Comparison of ENCODE assay signal across 19 mouse cellular contexts in genomic region chr13:96405518-96405917, GRCm38 (mm10).
"Had no signal": no experiment of that assay in that cellular context is flagged by ENCODE, and none has a peak within 500 bp of the region (broad histone marks: within the 10 kb centered on the region; RNA-seq: fewer than 3 reads in every experiment).

No protein-coding gene starts in this region.

- H3K4me2 ChIP-seq: lung, embryonic 14.5 days; neural tube, embryonic 13.5 days; neural tube, embryonic 15.5 days; stomach, embryonic 15.5 days had no signal

- H3K4me1 ChIP-seq: midbrain, embryonic 10.5 days; neural tube, embryonic 13.5 days; neural tube, embryonic 15.5 days; stomach, embryonic 15.5 days had no signal

- H3K27ac ChIP-seq: liver, embryonic 14.5 days; midbrain, embryonic 10.5 days; neural tube, embryonic 13.5 days; neural tube, embryonic 15.5 days; stomach, embryonic 15.5 days; stomach, postnatal 0 days had no signal

- H3K9ac ChIP-seq: liver, embryonic 14.5 days; lung, embryonic 14.5 days; neural tube, embryonic 13.5 days; neural tube, embryonic 15.5 days; stomach, embryonic 15.5 days had no signal

- ATAC-seq: midbrain, embryonic 16.5 days had no signal

- DNase-seq: lung, adult 18-20 months; lung, embryonic 14.5 days; lung, postnatal 10 days; lung, postnatal 4 days; midbrain, embryonic 14.5 days; retina, postnatal 1 day; right cerebral cortex, postnatal 25 days; right cerebral cortex, postnatal 4 days; thymus, adult 18-20 months; thymus, postnatal 14 days; thymus, postnatal 36 days had no signal

- H3K27me3 ChIP-seq: neural tube, embryonic 13.5 days; neural tube, embryonic 15.5 days; stomach, embryonic 15.5 days had no signal

- H3K9me3 ChIP-seq: midbrain, embryonic 10.5 days; neural tube, embryonic 13.5 days; neural tube, embryonic 15.5 days; stomach, embryonic 15.5 days had no signal

- H3K4me3 ChIP-seq: midbrain, embryonic 10.5 days; myocyte; neural tube, embryonic 13.5 days; neural tube, embryonic 15.5 days; stomach, embryonic 15.5 days had no signal
